Mouse (Mus musculus): Measurements from ENCODE around the gene Mthfd1. TPM values are rescaled to one million over a fixed set of nuclear protein-coding genes. Genes with fewer than 3 reads are reported as not detected.

Mthfd1 gene
- polyA plus RNA-seq, 1 experiment from 2014 or later: 105 TPM

DNA sequence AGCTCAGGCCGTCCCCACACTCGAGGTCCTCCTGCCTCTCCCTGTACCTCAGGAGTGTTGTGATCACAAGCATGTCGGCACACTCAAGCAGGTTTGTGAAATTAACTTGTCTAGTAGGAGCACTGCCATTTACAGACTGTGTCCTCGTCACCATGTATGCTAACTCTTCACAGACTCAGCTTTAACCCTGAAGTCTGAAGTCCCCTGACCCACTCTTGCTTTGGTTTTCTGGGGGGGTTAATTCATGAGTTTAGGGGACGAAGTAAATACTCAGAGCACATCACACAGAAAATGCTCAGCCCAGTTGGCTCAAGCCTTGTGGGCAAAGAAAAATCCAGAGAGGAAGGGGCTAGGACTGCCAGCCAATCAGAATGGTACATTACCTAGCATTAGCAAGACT, 80.5 kb downstream of the Mthfd1 start:
- no peak overlapping the region for H3K4me2 ChIP-seq (replicated peaks; ENCODE audit: low read depth, low read length)
- H3K36me3 ChIP-seq (ENCODE audit: insufficient read depth, low read length): no peaks in the 10 kb centered on the region
- H3K9me3 ChIP-seq (ENCODE audit: low read length): no peaks in the 10 kb centered on the region
- no peaks in the 10 kb centered on the region for H3K27me3 ChIP-seq (replicated peaks; ENCODE audit: insufficient read depth, low read length)
- H3K4me1 ChIP-seq (ENCODE audit: insufficient read depth, low read depth, low read length): no peaks in the 10 kb centered on the region; the same call in 1 of the 2 replicates
- DNase-seq (ENCODE audit: low spot score) (no peak), ATAC-seq (peak; percentile 22)
- WGBS: 55% methylated on average over 5 of the region's 5 CpGs
- H3K9ac ChIP-seq (replicated peaks; ENCODE audit: low read depth): no peak overlapping the region
- H3K27ac ChIP-seq (ENCODE audit: low read length): peak overlapping the region; percentile 54; the same call in 1 of the 2 replicates
- H3K4me3 ChIP-seq (ENCODE audit: low read depth, low read length): no peak overlapping the region
- no peak for TF ChIP-seq CTCF (IDR thresholded peaks at IDR 0.05)
- TF ChIP-seq EP300 (IDR thresholded peaks at IDR 0.05): no peak

DNA sequence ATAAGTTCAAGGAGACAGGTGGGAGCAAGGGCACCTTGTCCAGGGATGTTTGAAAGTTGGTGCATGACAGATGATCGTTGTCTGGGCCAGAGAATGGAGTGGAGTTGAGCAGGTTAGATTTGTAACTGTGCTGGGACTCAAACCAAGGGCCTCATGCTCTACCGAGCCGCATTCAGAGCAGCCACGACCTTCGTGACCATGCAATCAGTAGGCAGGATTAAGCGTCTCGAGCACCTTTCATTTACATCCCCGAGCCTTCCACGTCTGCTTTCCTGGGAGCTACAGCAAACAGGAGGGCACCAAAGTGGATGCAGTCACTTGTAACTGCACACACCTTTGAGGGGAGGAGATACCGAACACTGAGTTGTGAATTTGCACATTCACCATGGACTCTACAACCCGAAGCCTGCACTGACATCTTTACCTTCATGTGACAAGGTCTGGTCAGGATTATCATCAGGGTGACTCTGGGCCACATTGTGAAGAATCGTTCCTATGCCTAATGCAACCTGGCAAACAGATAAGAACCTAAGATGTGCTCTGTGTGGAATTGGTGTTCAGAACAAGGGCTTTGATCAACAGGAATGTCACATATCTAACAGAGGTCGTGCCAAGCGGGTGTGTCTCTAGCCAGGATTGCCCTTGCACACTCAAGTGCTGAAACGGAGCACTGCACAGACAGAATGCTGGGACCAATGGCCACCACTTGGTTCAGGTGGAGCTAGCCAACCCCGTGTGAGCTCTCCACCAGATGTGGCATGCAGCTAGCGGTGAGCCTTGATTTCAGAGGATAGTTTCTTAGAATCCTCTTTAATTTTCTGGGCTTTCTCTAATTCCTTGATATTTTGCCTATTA, 81.2 kb downstream of the Mthfd1 start:
- Histone ChIP-seq H3K27me3 (replicated peaks; ENCODE audit: insufficient read depth, low read length) (no peaks in the 10 kb centered on the region), H3K4me1 (ENCODE audit: insufficient read depth, low read depth, low read length) (no peaks in the 10 kb centered on the region; the same call in 1 of the 2 replicates), H3K36me3 (ENCODE audit: insufficient read depth, low read length) (no peaks in the 10 kb centered on the region), H3K4me2 (replicated peaks; ENCODE audit: low read depth, low read length) (no peak overlapping the region), H3K9ac (replicated peaks; ENCODE audit: low read depth) (no peak overlapping the region), H3K4me3 (ENCODE audit: low read depth, low read length) (no peak overlapping the region), H3K9me3 (ENCODE audit: low read length) (no peaks in the 10 kb centered on the region), H3K27ac (ENCODE audit: low read length) (peak overlapping the region; percentile 54; the same call in 1 of the 2 replicates)
- DNase-seq (ENCODE audit: low spot score) (no peak), ATAC-seq (peak; percentile 64)
- 50% methylated on average over 17 of the region's 17 CpGs for WGBS
- no peak for TF ChIP-seq CTCF (IDR thresholded peaks at IDR 0.05)
- no peak for TF ChIP-seq EP300 (IDR thresholded peaks at IDR 0.05)

DNA sequence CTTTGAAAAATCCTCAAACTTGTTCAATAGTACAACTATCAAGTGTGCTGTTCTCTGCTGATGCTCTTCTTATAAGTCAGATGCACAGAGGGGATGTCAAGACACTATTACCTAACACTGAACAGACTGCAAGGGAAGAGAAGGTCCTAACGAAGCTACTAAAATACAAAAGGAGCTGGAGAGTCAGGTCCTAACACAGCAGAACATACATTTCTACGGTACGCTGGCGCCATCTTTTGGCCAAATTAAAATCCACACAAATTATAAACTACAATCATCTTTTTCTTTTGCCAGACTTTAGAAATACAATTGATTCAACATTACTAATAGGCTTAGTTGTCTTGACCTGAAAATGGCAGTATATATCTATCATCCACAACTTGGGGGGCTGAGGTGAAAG, 86.0 kb downstream of the Mthfd1 start:
- DNase-seq (ENCODE audit: low spot score) (peak; percentile 82), ATAC-seq (no peak)
- Histone ChIP-seq H3K9ac (replicated peaks; ENCODE audit: low read depth) (no peak overlapping the region), H3K27me3 (replicated peaks; ENCODE audit: insufficient read depth, low read length) (no peaks in the 10 kb centered on the region), H3K4me3 (ENCODE audit: low read depth, low read length) (no peak overlapping the region), H3K36me3 (ENCODE audit: insufficient read depth, low read length) (no peaks in the 10 kb centered on the region), H3K27ac (ENCODE audit: low read length) (no peak overlapping the region), H3K4me1 (ENCODE audit: insufficient read depth, low read depth, low read length) (no peaks in the 10 kb centered on the region; the same call in 1 of the 2 replicates), H3K4me2 (replicated peaks; ENCODE audit: low read depth, low read length) (no peak overlapping the region), H3K9me3 (ENCODE audit: low read length) (no peaks in the 10 kb centered on the region)
- TF ChIP-seq CTCF (IDR thresholded peaks at IDR 0.05) (peak; percentile 83), EP300 (IDR thresholded peaks at IDR 0.05) (peak; percentile 16; the same call in 1 of the 2 replicates)
- WGBS: 2% methylated on average over 4 of the region's 4 CpGs

DNA sequence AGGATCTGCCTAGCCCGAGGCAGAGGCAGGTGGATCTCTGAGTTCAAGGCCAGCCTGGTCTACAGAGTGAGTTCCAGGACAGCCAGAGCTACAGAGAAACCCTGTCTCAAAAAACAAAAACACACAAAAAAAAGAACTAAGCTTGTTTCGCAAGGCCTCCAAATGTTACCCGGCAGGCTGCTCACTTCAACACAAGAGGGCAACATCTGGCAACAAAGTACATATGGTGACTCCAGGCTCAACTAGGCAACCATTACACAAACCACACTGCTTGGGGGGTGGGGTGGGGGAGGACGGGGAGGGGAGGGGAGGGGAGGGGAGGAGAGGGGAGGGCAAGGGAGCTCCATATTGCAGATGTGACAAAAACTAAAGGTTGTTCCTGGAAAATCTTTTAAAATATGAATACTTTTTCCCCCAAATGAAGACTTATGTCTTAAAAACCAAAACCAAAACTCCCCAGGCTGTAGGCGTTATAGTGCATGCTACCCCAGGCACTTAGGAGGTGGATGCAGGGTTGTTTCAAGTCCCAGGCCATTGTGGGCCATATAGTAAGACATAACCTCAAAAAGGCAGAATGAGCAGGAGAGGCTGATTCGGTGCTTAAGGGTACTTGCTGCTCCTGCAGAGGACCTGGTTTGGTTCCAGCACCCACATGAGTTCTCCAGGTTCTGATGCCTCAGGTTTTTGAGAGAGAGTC, 90.8 kb downstream of the Mthfd1 start:
- peak; percentile 84 for DNase-seq (ENCODE audit: low spot score)
- H3K27ac ChIP-seq (ENCODE audit: low read length): no peak overlapping the region
- no peaks in the 10 kb centered on the region for H3K36me3 ChIP-seq (ENCODE audit: insufficient read depth, low read length)
- H3K9ac ChIP-seq (replicated peaks; ENCODE audit: low read depth): no peak overlapping the region
- H3K4me2 ChIP-seq (replicated peaks; ENCODE audit: low read depth, low read length): no peak overlapping the region
- no peak for TF ChIP-seq EP300 (IDR thresholded peaks at IDR 0.05)
- TF ChIP-seq CTCF (IDR thresholded peaks at IDR 0.05): peak; percentile 68
- H3K27me3 ChIP-seq (replicated peaks; ENCODE audit: insufficient read depth, low read length): no peaks in the 10 kb centered on the region
- ATAC-seq: peak; percentile 70
- no peaks in the 10 kb centered on the region for H3K9me3 ChIP-seq (ENCODE audit: low read length)
- WGBS: 78% methylated on average over 5 of the region's 6 CpGs
- H3K4me1 ChIP-seq (ENCODE audit: insufficient read depth, low read depth, low read length): no peaks in the 10 kb centered on the region
- no peak overlapping the region for H3K4me3 ChIP-seq (ENCODE audit: low read depth, low read length)

DNA sequence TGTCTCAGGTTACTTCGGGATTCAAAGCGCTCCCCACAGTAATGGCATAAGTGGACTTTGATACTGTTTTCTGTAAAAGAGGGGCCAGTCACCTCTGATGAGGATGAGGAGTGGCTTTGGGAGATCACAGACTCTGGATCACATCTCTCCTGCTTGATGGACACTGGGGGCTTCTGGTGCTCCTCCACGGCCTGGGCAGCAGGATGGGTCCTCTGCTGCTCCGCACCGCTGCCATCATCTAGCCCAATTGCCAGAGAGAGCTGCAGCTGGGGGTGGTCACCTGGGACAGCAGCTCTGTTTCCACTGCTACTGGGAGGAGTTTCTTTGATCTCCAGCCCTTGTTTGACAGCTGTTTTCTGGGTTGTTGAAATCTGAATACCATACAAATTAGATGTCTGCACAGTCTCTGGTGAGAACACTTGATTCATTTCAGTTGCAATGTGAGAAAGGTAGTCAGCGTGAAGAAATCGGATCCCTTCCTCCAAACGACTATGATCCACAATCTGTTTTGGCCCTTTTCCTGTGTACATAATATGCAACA, 94.7 kb downstream of the Mthfd1 start:
- no peaks in the 10 kb centered on the region for H3K36me3 ChIP-seq (ENCODE audit: insufficient read depth, low read length)
- no peak overlapping the region for H3K4me3 ChIP-seq (ENCODE audit: low read depth, low read length)
- no peak overlapping the region for H3K9ac ChIP-seq (replicated peaks; ENCODE audit: low read depth)
- H3K27me3 ChIP-seq (replicated peaks; ENCODE audit: insufficient read depth, low read length): no peaks in the 10 kb centered on the region
- ATAC-seq (no peak), DNase-seq (ENCODE audit: low spot score) (no peak)
- WGBS: 86% methylated on average over 8 of the region's 8 CpGs
- H3K27ac ChIP-seq (ENCODE audit: low read length): no peak overlapping the region
- H3K4me2 ChIP-seq (replicated peaks; ENCODE audit: low read depth, low read length): no peak overlapping the region
- no peaks in the 10 kb centered on the region for H3K9me3 ChIP-seq (ENCODE audit: low read length)
- H3K4me1 ChIP-seq (ENCODE audit: insufficient read depth, low read depth, low read length): no peaks in the 10 kb centered on the region
- TF ChIP-seq EP300 (IDR thresholded peaks at IDR 0.05) (no peak), CTCF (IDR thresholded peaks at IDR 0.05) (no peak)

DNA sequence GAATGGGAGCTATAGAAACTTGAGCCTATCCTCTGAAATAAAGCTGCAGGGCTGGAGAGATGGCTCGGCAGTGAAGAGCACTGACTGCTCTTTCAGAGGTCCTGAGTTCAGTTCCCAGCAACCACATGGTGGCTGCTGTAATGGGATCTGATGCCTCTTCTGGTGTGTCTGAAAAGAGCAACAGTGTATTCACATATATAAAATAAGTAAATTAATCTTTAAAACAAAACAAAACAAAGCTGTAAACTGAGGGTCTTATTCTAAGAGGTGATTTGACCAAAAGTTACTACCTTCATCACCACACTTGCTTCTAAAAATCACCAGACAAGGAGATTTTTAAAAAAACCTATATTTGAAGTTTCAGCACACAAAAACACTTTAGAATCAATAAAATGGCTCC, 105.8 kb downstream of the Mthfd1 start:
- Histone ChIP-seq H3K27me3 (replicated peaks; ENCODE audit: insufficient read depth, low read length) (no peaks in the 10 kb centered on the region), H3K36me3 (ENCODE audit: insufficient read depth, low read length) (no peaks in the 10 kb centered on the region), H3K4me1 (ENCODE audit: insufficient read depth, low read depth, low read length) (no peaks in the 10 kb centered on the region), H3K4me3 (ENCODE audit: low read depth, low read length) (no peak overlapping the region), H3K27ac (ENCODE audit: low read length) (no peak overlapping the region), H3K9ac (replicated peaks; ENCODE audit: low read depth) (no peak overlapping the region), H3K9me3 (ENCODE audit: low read length) (no peaks in the 10 kb centered on the region), H3K4me2 (replicated peaks; ENCODE audit: low read depth, low read length) (no peak overlapping the region)
- DNase-seq (ENCODE audit: low spot score): no peak
- no peak for ATAC-seq
- WGBS: 79% methylated on average over 1 of the region's 1 CpGs
- no peak for TF ChIP-seq EP300 (IDR thresholded peaks at IDR 0.05)
- TF ChIP-seq CTCF (IDR thresholded peaks at IDR 0.05): no peak

All from lung, postnatal 0 days (tissue).